Mouse (Mus musculus): ENCODE data around the gene Tnrc18. TPM values are rescaled to one million over a fixed set of nuclear protein-coding genes. Genes with fewer than 3 reads are reported as not detected.

Tnrc18 gene
- total RNA-seq, 2 experiments from 2014 or later = 36.2 to 37.1 TPM

DNA sequence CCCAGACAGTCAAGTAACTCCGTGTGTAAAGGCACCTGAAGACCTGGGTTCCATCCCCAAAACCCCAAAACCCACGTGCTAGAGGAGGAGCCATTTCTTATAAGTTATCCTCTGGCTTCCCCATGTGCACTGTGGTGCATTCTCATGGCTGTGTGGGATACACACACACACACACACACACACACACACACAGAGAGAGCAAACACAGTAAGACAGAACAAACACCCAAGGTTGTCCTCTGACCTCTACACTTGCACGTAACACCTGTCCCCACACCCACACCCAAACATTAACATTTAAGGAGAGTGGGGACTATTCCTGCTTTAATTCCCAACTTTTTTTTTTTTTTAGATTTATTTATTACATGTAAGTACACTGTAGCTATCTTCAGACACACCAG is 31.2 kb downstream of the Tnrc18 start:
- DNase-seq = no peak
- intact Hi-C loops (cut with DNase I; ENCODE audit: low total_unique reads) = no loop called here

DNA sequence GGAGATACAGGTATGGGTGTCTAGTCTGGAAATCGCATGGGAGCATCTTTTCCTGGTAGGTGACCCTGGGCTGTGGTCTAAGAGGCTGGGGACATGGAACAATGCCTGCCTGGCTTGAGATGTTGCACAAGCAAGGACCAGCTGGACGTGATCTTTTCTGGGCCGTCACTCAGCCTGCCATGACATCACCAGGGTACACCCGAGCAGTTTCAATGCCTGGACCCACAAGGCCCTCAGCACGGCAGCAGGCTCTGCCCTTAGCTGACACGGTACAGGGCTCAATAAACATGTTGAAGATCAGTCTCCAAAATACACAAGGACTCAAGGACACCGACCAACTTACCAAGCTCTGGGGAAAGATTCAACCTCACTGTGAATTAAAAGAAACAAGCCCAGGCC is 34.3 kb downstream of the Tnrc18 start:
- intact Hi-C loops (cut with DNase I; ENCODE audit: low total_unique reads) = no loop called here
- no peak for DNase-seq

DNA sequence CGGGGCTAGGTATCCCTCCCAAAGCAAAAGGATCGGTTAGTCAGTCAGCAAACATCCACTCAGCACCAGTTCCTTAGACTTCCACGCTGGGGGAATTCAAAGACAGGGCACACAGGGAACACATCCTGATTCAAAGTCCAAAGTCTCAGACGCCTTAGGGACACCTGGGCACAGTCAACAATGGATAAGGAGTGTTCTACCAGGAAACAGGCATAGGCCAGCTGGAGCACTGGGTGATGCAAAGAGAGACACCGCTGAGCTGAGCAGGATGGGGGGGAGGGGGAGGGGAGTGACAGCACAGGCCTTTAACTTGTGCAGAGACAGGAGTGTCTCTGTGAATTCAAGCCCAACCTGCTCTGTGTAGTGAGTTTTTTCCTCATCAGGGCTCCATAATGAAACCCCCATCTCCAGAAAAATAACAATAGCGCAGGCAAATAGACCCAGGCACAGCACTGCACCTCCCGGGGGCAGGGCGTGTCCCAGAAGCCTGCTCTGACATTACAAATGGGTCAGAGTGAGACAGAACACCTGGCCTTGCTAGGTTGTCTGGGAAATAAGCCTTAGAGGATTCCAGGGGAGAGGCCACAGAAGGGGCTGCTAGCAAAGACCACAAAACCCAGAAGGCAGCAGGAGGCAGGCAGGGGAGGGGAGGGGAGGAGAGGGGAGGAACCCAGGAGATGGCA is 34.9 kb downstream of the Tnrc18 start:
- intact Hi-C loops (cut with DNase I; ENCODE audit: low total_unique reads) = no loop called here
- no peak for DNase-seq

GRCm38 (mm10) chr5:142780579-142780978 is 36.9 kb downstream of the Tnrc18 start:
- no peak for DNase-seq
- intact Hi-C loops (cut with DNase I; ENCODE audit: low total_unique reads) = no loop called here

- intact Hi-C loops (cut with DNase I; ENCODE audit: low total_unique reads) = no loop called here
- DNase-seq = no peak
These were observed 38.6 kb downstream of the Tnrc18 start for GRCm38 (mm10) chr5:142778871-142779270.

DNA sequence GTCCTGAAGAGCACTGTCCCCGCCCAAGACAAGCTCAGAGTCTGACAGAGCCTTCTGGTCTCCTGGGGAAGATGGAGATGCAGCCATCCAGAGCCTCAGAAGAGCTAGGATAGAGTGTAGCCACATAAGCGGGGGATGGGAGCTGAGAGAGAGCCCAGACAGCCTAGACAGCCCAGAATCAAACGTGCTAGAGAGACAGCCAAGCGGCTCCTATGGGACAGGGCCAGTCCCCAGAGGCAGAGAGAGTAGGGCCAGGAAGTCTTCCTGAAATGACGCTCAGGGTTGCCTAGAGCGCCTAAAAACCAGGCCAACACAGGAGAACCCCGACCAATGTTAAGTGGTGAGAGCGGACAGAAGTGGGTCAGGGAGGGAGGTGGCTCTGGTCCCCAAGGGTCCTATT is 39.3 kb downstream of the Tnrc18 start:
- intact Hi-C loops (cut with DNase I; ENCODE audit: low total_unique reads) = no loop called here
- no peak for DNase-seq

DNA sequence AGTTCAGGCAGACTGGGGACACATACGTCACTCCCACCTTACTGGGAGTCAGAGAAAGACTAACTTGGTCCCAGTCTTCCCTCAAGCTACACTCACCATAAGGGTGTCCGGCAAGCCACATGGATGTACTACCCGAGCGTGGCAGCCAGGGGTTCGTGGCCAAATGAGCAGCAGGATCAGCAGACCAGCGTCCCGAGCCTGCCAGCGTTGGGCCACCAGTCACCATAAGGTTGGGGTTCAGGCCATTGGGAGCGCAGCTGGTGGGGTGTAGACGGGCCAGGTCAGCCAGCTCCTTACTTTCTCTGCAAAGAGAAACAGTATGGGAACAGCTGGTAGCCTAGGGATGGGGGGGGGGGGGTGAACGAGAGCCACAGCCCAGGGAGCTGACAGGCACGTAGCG is 41.4 kb downstream of the Tnrc18 start:
- no peak for DNase-seq
- intact Hi-C loops (cut with DNase I; ENCODE audit: low total_unique reads) = no loop called here

- no peak for DNase-seq
- intact Hi-C loops (cut with DNase I; ENCODE audit: low total_unique reads) = loop anchor here (5.0 kb wide), 1 partner anchor 38 kb away; no protein-coding TSS in a partner anchor
These were observed 42.7 kb downstream of the Tnrc18 start for GRCm38 (mm10) chr5:142774771-142775170.

DNA sequence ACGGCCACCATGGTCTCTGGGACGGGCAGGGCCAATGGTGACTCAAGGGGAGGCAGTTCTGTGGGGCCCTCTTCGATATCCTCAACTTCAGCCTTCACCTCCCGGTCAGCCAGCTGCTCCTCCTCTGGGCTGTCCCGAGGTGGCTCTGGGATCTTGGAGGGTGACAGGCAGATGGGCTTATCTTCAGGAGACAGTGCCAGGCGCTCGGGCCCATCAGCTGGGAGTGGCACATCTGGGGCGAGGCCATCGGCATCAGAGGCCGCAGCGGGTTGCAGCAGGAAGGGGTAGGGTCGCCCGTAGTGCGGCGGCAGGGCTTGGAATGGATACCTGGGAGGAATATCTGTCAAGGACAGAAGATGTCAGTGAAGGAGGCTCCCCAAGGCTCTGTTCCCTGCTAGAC is 45.5 kb downstream of the Tnrc18 start:
- DNase-seq = no peak
- intact Hi-C loops (cut with DNase I; ENCODE audit: low total_unique reads) = loop anchor here (2.0 to 5.0 kb wide), 2 partner anchors 40 to 105 kb away; no protein-coding TSS in a partner anchor

DNA sequence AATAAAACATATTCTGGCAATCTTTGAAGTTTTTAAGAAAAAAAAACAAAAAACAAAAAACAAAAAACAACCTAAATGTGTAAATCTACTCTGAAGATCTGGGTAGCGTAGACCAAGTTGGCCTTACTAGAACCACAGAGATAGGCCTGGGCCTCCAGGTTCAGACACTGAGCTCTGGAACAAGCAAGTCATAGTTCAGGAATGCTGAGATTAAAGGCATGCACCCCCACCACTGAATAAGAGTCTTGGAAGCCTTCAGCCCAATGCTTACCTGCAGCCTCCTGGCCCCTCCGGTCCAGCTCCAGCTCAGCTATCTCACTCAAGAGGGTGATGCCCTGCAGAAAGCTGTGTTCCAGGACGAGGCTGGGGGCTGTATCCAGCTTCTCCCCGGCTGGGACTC is 46.4 kb downstream of the Tnrc18 start:
- intact Hi-C loops (cut with DNase I; ENCODE audit: low total_unique reads) = loop anchor here (2.0 to 5.0 kb wide), 2 partner anchors 41 to 106 kb away; no protein-coding TSS in a partner anchor
- DNase-seq = no peak

GRCm38 (mm10) chr5:142769641-142770040 is 47.8 kb downstream of the Tnrc18 start:
- no peak for DNase-seq
- intact Hi-C loops (cut with DNase I; ENCODE audit: low total_unique reads) = loop anchor here (2.0 to 5.0 kb wide), 2 partner anchors 43 to 107 kb away; no protein-coding TSS in a partner anchor

GRCm38 (mm10) chr5:142768352-142769267 is 48.9 kb downstream of the Tnrc18 start:
- DNase-seq = no peak
- intact Hi-C loops (cut with DNase I; ENCODE audit: low total_unique reads) = no loop called here

DNA sequence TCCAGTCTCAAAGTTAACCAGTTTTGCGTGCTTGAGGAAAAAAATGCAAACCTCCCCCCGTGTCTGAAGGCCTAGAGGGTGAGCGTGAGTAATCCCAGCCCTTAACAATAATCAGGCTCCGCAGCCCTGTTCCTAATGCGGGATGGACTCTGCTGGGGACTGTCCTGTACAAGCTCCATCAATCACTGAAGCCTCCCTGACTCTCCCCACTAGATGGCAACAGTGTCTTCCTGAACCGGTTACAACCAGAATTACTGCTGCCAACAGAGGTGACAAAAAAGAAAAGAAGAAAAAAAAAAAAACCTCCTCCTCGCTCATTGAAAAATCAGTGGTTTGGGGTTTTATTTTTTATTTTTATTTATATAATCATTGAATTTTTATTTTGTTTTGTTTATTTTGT is 49.5 kb downstream of the Tnrc18 start:
- intact Hi-C loops (cut with DNase I; ENCODE audit: low total_unique reads) = no loop called here

GRCm38 (mm10) chr5:142766708-142767107 is 50.8 kb downstream of the Tnrc18 start:
- no peak for DNase-seq
- intact Hi-C loops (cut with DNase I; ENCODE audit: low total_unique reads) = no loop called here

More for the DNA sequence above, 49.5 kb downstream of the Tnrc18 start:
- DNase-seq = peak; percentile 63

DNA sequence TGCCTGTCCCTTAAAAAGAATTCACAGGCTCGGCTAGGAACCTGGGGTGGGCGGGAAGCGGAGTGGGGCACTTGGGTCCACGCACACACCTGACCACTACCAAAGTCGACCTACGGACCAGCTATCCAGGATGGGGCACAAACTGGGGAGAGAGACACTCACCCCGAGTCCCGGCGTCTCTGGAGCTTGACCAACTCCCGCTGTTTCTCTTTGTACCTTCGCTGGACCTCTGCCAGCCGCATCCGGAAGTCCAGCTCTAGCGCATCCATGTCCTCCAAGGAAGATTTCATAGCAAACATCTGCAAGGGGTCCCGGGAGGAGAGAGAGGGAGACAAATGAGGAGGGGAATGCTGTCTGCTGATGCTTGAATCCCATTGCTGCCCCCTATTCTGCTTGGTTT is 52.6 kb downstream of the Tnrc18 start:
- DNase-seq = no peak
- intact Hi-C loops (cut with DNase I; ENCODE audit: low total_unique reads) = no loop called here

- intact Hi-C loops (cut with DNase I; ENCODE audit: low total_unique reads) = no loop called here
- DNase-seq = no peak
These were observed 53.2 kb downstream of the Tnrc18 start for GRCm38 (mm10) chr5:142764306-142764705.

DNA sequence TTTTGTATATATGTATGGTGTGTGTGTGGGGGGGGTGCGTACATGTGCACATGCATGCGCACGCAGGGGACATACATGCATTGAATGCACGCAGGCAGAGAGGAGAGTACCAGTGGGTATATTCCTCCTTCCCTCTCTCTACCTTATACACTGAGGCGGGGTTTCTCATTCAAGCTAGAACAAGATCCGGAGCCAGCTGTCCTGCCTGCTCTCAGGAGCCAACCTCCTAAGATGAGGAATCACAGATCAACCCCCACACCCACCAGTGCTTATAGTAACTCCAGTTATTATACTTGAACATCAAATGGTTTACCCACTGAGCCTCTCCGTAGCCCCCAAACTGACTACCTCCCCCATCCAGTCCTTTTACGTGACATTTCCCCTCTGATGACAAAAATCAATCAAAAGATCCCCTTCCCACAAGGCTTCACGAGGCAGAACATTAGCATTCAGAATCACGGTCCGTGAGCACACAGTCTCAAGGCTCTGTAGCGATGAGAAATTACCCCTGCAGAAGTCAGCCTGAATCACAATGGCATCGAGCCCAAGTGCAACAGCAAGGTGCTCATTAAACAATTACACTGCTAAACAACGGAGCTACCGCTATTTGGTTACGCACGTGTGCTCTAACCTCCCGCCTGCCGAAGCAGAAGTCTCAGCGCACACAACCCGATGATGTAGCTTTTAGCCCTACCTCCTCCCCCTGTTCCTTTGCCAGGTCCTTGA is 55.2 kb downstream of the Tnrc18 start:
- intact Hi-C loops (cut with DNase I; ENCODE audit: low total_unique reads) = no loop called here
- DNase-seq = no peak

DNA sequence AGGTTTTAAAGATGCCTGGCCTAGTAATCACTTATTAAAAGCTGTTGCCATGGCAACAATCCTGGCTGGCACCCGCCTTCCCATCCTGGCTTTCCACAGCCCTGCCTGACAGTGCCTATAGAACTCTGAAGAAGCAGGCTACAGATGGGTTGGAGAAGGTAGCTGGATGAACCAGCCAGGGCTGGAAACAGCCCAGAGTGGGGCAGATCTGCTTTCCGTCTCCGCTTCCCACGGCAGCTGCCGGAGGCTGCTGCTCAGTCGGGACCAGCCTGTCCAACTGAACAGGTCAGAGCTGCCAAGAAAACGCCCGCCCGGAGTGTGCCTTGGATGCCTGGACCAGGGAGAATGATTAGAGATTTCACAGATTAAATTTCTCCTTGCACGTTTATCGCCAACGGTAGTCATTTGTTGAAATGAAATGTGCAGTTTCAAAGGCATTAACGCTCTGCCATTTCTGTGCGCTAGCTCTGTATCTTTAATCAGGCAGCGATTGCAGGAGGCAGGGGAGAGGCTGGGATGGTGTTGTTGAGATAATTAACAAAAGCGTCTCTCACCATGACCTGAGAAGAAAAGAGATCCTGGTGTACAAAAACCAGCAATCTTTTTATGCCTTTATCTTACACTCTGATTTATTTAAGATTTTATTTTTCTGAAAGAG is 56.0 kb downstream of the Tnrc18 start:
- peak; percentile 65 for DNase-seq
- intact Hi-C loops (cut with DNase I; ENCODE audit: low total_unique reads) = no loop called here

DNA sequence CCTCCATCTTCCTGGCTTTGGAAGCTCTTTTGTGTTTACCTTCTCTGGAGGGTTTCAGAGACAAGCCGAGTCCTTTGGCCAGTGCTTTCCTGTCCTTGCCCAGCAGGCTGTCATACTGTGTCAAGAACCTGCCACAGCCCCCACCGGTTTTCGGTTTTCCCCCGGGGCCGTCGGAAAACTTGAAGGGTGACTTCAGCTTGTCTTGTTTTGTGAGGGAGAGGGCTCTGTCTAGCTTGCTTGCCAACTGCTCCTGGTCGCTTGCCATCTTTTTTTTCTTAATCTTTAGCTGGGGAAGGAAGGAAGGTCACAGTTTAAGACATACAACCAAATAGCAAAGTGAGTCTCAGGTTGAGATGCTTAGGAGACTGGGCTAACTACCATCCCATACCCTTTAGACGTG is 57.7 kb downstream of the Tnrc18 start:
- no peak for DNase-seq
- intact Hi-C loops (cut with DNase I; ENCODE audit: low total_unique reads) = no loop called here

Data from gastrocnemius, postnatal 14 days (tissue).